Mouse (Mus musculus): Measurements from ENCODE around the gene Gdpgp1.

The Gdpgp1 gene

GRCm38 (mm10) chr7:80232489-80233029, at the start of gene Gdpgp1, which contains the start of gene Cib1:
TSS of gene Gdpgp1 (plus strand) at chr7:80232865.
TSS of gene Cib1 (minus strand) at chr7:80232813.
- peak; percentile 92 for DNase-seq

DNA sequence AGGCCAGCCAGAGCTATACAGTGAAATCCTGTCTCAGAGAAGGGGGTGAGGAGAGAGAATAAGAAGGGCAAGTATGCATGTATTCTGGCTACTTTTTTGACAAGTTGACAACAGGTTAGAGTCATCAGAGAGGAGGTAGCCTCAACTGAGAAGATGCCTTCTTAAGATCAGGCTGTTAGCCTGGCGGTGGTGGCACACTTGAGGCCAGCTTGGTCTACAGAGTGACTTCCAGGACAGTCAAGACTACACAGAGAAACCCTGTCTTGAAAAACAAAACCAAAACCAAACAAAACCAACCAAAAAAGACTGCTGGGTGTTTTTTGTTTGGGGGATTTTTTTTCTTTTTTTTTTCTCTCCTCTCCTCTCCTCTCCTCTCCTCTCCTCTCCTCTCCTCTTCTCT, 49.2 kb upstream of the Gdpgp1 start:
- DNase-seq: no peak

DNA sequence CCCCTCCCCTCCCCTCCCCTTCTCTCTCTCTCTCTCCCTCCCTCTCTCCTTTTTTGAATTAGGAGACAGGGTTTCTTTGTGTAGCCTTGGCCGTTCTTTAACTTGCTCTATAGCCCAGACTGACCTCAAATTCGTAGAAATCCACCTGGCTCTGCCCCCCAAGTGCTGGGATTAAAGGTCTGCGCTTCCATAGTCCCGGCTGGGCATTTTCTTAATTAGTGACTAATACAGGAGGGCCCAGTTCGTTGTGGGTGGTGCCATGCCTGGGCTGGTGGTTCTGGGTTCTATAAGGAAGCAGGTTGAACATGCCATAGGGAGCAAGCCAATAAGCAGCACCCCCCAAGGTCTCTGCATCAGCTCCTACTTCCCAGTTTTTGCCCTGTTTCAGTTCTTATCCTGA, 48.7 kb upstream of the Gdpgp1 start:
- DNase-seq: no peak

GRCm38 (mm10) chr7:80184551-80184950, 48.1 kb upstream of the Gdpgp1 start:
- no peak for DNase-seq

DNA sequence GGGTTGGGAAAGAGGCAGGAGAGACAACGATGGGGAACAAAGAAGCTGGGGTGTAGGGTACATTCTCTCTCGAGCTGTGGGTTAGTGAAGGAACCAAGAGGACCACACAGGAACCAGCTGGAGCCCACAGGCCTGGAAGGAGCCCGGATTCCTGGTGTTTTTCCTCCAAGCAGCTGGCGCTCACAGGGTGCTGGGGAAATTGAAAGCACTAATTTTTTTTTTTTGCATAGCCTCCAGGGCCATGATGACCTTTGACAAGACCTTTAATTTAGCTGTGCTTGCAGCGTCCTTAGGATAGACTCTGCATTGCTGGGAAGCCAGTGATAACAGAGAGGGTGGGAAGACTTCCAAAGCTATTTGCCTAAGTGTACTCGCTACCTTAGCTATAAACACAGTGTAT, 47.7 kb upstream of the Gdpgp1 start:
- DNase-seq: no peak

DNA sequence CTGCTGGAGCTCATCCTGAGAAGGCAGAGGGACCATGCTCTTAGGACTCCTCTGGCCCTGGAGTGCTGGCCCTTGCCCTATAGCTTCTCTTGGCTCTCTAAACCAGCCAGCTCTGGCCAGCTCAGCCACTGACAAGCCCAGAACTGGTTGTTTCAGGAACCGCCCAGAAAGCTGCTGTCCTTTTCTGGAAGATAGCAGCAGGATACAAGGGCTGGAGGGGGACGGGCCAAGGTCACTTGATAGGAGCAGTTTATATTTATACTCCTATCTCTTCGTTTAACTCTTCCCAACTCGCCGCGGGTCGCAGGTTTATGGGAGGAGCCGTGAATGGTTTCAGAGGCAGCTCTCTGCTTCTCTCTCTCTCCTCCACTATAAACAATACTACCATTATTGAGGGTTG, 46.6 kb upstream of the Gdpgp1 start:
- no peak for DNase-seq

DNA sequence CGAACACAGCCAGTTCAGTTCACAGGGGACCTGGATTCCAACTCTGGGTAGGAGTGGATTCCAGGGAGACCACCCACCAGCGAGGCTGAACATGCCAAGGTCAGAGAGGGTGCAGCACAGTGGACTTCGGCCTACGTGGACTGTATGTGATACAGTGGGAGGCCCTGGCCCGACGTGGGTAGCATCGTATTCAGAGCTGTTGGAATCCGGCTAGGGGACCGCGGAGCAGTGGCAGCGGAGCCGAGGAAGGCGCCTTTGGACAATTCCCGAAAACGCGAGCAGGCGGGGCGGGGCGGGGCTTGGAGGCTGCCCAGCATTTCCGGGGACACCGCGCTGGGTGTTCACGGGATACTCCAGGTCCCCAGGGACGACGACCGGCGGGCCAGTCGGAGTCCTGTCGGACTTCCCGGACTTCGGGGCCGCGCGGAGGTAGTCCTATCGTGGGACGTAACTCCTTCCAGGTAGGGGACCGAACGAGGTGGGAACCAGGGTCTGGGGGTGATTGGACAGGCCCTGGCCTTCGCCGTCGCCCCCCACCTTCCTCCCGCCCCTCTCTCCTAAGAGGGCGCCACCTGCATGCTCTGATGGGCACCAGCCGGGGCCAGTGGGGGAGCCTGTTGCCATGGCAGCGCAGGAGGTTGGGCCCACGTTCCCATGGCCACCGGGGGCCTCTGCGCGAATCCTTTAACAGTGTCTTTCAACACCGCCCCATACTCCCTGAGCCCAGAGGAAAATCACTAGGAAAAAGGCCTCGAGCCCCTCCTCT, 46.0 kb upstream of the Gdpgp1 start, which contains the start of gene Sema4b:
Sema4b (plus strand) TSS at position 311 of the 766 bp plus-strand sequence.
- peak; percentile 94 for DNase-seq

- no peak for DNase-seq
Measured at GRCm38 (mm10) chr7:80187501-80187900, 45.2 kb upstream of the Gdpgp1 start.

DNA sequence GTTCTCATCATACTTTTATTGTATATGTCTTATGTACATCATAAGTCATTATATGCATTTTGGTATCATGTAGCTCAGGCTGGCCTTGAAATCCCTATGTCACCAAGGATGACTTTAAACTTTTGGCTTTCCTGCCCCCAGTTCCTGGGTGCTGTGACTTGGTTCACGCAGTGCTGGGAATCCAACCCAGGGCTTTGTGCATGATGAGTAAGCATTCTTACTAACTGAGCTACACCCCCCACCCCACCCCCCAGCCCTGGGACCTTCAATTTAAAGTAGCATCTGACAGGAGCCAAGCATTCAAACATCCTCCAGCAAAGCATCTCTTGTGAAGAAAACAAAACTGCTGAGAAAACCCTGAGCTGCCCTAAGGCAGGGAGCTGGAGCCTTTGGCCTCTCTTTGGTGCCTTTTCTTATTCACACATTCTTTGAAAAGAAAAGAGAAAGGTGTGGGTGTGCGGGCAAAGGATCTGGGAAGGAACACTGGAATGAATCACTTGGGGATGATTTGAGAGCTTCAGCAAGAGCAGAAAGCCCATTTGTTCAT, 44.0 kb upstream of the Gdpgp1 start:
- no peak for DNase-seq

GRCm38 (mm10) chr7:80189147-80189933, 43.3 kb upstream of the Gdpgp1 start:
- DNase-seq: no peak

- DNase-seq: no peak
Measured at GRCm38 (mm10) chr7:80191455-80191854, 41.2 kb upstream of the Gdpgp1 start.

DNA sequence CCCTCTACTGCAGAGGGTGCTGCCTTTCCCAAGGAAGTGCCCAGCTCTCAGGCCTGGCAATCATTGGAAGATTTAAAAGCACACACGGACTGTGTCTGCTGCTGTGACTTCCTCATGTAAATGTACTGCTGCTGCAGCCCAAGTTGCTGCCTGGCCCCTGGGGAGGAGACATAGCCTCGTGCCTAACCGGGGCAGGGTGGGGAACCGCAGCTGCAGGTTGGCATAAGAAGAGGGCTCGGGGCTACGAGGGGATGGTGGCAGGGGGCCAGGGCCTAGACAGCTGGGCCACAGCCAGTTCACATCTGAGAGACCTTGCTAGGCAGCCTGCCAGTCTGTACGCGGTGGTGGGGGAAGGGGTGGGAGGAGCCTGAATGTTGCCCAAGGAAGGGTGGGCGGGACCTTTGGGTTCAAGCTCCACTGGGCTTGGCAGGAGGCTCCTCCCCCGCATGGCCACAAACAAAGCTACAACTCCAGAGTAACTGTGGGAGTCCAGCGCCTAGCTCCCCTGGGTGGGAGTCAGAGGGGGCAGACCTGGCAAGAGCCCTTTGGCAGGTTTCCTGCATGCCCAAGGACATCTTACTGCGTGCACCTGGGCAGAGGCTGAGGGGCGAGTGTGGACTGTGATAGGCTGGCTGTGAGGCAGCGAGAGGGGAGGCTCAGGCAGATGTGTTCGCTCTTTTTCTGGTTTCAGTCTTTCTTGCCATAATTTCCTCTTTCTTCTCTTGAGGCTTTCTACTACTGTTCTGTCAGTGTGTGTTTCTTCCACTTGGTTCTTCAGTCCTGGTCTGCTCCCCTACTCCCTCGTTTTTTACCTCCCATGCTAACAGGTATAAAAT, 40.2 kb upstream of the Gdpgp1 start:
- peak; percentile 69 for DNase-seq

DNA sequence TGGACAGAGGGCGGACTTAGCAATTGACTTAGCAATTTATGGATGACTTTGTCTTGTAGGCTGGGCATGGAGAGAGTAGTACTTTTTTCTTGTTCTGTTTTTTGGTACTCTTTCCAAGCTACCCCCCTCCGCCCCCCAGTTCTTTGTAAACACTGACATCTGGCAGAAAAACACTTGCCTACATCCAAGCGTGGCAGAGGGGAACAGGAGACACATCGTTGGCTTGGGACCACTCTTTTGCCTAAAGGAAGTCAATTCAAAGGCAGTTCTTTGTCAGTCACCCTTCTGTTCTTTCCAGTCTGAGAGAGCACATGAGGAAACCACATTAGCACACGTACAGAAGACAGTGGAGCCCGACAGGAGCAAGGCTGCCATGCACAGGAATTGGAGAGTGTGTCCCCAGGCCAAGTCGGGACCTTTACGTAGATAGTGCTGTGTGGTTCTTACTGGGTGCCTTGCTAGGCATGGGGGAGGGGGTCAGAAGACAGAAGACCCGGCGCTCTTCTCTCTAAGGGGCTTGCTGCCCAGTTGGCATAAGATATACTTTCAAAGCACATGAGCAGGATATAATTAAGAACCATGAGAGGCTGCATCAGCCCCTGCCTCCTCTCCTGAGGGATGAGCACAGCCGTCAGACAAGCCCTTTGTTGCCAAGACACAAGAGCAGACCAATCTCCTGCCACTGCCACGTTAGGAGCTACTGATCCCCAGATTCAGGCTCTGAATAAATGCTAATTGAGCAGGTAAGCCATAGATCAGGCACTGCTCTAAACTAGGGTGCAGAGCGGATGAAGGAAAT, 38.5 kb upstream of the Gdpgp1 start:
- DNase-seq: no peak

DNA sequence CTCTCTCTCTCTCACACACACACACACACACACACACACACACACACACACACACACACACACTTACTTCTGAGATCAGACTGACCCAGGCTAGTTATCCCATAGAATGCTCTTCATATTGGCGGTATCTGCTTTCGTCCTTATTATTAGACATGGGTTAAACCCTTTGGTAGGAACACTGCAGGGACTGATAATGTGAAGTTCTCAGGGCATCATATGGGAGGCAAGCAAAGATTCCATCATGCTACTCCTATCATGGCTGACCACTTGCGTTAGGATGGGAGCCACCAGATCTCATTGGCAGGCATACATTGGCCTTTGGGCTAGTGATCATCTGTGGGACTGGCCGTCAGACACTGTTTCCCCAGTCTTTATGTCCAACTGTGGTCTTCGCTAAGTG, 37.5 kb upstream of the Gdpgp1 start:
- DNase-seq: no peak

DNA sequence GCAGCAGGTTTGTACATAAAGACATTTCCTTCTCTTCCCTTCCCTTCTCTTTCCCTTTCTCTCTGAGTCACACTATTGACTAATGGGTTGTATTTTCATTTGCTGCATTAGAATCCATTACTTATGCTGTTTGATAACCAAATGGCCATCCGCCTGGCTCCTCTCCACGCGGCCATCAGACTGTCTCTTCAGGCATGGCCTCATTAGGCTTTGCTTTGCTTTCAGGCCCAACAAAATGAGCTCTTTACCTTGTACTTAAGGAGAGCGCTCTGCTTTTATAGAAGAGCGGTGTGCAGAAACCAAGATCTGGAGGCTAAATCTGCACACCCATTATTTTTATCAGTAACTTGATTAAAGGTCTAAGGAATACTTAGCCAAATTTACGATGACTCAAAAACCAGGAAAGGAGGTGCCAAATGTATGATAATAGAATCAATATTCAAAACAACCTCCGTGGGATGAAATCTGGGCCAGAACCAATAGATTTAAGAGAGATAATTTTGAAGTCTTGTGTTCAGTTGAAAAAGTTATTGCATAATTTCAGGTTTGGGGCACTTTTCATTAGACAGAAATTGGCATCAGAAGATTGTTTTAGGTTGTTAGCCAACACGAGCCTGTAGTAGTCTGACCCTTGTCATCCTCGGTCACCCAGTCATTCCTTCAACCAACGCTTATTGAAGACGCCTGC, 36.9 kb upstream of the Gdpgp1 start:
- DNase-seq: no peak

- DNase-seq: no peak
Measured at GRCm38 (mm10) chr7:80197371-80197770, 35.3 kb upstream of the Gdpgp1 start.

GRCm38 (mm10) chr7:80197941-80198778, 34.5 kb upstream of the Gdpgp1 start:
- DNase-seq: peak; percentile 69

DNA sequence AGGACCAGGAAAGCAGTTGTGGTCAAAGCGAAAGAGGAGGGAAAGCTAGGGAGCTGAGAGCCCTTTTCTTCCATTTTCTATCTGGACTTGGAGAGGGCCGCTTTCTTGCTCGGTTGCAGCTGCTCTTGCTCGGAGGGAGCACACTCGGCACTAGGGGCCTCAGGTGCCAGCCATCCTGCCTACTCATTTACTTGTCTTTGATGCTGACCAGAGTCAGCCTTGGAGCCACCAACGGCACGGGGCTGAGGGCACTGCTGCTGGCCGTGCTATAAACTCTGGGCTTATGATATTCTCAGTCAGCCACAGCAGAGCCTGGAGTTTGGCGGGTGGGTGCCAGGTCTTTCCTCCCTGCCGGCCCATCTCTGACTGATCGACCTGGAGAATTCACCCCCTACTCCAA, 33.8 kb upstream of the Gdpgp1 start:
- no peak for DNase-seq

DNA sequence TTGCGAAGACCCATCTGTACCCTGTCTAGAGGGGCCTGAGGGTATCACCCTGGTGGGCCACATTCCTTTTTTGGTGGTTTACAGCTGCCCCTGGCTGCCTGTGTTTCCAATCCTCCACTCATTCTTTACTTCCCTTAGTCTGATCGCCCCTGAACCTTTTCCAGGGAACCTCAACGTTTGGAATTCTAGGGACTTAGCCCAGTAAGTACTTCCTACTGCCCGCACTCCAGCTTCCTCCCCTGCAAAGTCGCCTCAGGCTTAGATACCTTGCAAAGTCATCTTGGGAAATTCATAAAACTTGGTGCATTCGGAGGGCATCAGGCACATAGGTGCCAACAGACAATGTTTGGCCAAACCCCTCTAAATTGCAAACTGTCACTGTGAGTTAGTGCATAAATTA, 33.4 kb upstream of the Gdpgp1 start:
- no peak for DNase-seq
